Mouse (Mus musculus) C2C12 (cell line): Measurements from ENCODE around the gene Syt2.

Experiments used
- CTCF ChIP-seq: IDR thresholded peaks from one replicate; pipeline ENCODE4 v1.5.1; 2011; ENCODE audit not compliant: control insufficient read depth, insufficient read depth, insufficient read length
- MAX ChIP-seq: IDR thresholded peaks from one replicate; pipeline ENCODE4 v1.6.1; 2011; ENCODE audit warnings: mild to moderate bottlenecking, control low read depth
- MYOD1 ChIP-seq: IDR thresholded peaks from one replicate; pipeline ENCODE4 v1.6.1; 2011; ENCODE audit warnings: low read depth; ENCODE audit not compliant: control insufficient read depth, insufficient read length
- MYOG ChIP-seq: IDR thresholded peaks from one replicate; pipeline ENCODE4 v1.6.1; 2011; ENCODE audit not compliant: control insufficient read depth, insufficient read length; ENCODE audit errors: extremely low read depth
- USF1 ChIP-seq: IDR thresholded peaks from one replicate; pipeline ENCODE4 v1.6.1; 2011; ENCODE audit warnings: low read depth, mild to moderate bottlenecking, control low read depth, moderate library complexity

- no peak for TF ChIP-seq CTCF
- TF ChIP-seq USF1: no peak
- TF ChIP-seq MYOD1: no peak
- TF ChIP-seq MYOG: no peak
- no peak for TF ChIP-seq MAX
Observed at GRCm38 (mm10) chr1:134803286-134804117, 157.0 kb downstream of the Syt2 start.
